Mouse (Mus musculus): ENCODE results near the gene A730049H05Rik.

GRCm38 (mm10) chr6:92809818-92810217 is 6.5 kb upstream of the A730049H05Rik start:
- TF ChIP-seq CTCF (IDR thresholded peaks at IDR 0.05; ENCODE audit: low read depth, low read length) (no peak), POLR2A (IDR thresholded peaks at IDR 0.05; ENCODE audit: insufficient read depth, low read length) (no peak), EP300 (IDR thresholded peaks at IDR 0.05; ENCODE audit: insufficient read depth, low read depth, low read length) (no peak)

Measured in ES-Bruce4 (cell line).